Mouse (Mus musculus) adrenal gland, postnatal 36 days (tissue): ENCODE measurements around the gene Tlr12. TPM values are rescaled to one million over a fixed set of nuclear protein-coding genes. Genes with fewer than 3 reads are reported as not detected.
A peak's percentile ranks its signal among the peaks of the same experiment; 100 is the strongest.
"Not testable (repeated sequence)": the region's sequence is repeated elsewhere in the genome, so short reads cannot be mapped to it uniquely, and the experiment has no call there.

Source experiments
- DNase-seq, 2 experiments: peaks; one replicate each; pipeline ENCODE4 v3.0.0; 2021; ENCODE audit warnings: mixed read lengths in 1 of 2
- total RNA-seq, 2 experiments: library from RNA; stranded (reverse); gene quantifications; 2 replicates each; pipeline ENCODE4 v1.2.3; 2021

Tlr12 gene
- total RNA-seq, 2 experiments from 2014 or later, result 0.73 to 0.82 TPM

- DNase-seq, result no peak
Observed at GRCm38 (mm10) chr4:128618963-128619362, 544 bp upstream of the Tlr12 start.

GRCm38 (mm10) chr4:128617363-128618120 lies 877 bp downstream of the Tlr12 start:
- DNase-seq, result peak; percentile 32 to 41

- DNase-seq, result no peak
Observed at GRCm38 (mm10) chr4:128615761-128616160, 2.7 kb downstream of the Tlr12 start.

GRCm38 (mm10) chr4:128613326-128613725 lies 5.1 kb downstream of the Tlr12 start:
- peak in 1 of 2 experiments; percentile 59 for DNase-seq

GRCm38 (mm10) chr4:128611726-128612125 lies 6.7 kb downstream of the Tlr12 start:
- not testable (repeated sequence) for DNase-seq

GRCm38 (mm10) chr4:128610706-128611105 lies 7.7 kb downstream of the Tlr12 start:
- DNase-seq, result no peak

- DNase-seq, result peak; percentile 96
Observed at GRCm38 (mm10) chr4:128609925-128610402, 8.5 kb downstream of the Tlr12 start, which contains the start of gene Zscan20. Zscan20 (minus strand) TSS chr4:128610098.

- DNase-seq, result peak in 1 of 2 experiments; percentile 32
Observed at GRCm38 (mm10) chr4:128609276-128609924, 9.0 kb downstream of the Tlr12 start.

GRCm38 (mm10) chr4:128607661-128608060 lies 10.8 kb downstream of the Tlr12 start:
- no peak for DNase-seq

GRCm38 (mm10) chr4:128606586-128606985 lies 11.8 kb downstream of the Tlr12 start:
- peak; percentile 50 to 62 for DNase-seq

GRCm38 (mm10) chr4:128597801-128598560 lies 20.4 kb downstream of the Tlr12 start:
- no peak for DNase-seq

- no peak for DNase-seq
Observed at GRCm38 (mm10) chr4:128594062-128594461, 24.4 kb downstream of the Tlr12 start.

- DNase-seq, result no peak
Observed at GRCm38 (mm10) chr4:128593286-128593685, 25.1 kb downstream of the Tlr12 start.

GRCm38 (mm10) chr4:128579182-128579581 lies 39.2 kb downstream of the Tlr12 start:
- DNase-seq, result peak; percentile 55 to 73

GRCm38 (mm10) chr4:128575811-128576210 lies 42.6 kb downstream of the Tlr12 start:
- DNase-seq, result no peak

Other genes with a start within 250 kb of the Tlr12 start
- 1 to 10 TPM; 6.3 to 8.7 TPM for gene Zscan20, start 8.5 kb downstream of the Tlr12 start, total RNA-seq
- 10 to 100 TPM; 74.8 to 83.2 TPM for gene Phc2, start 36.1 kb upstream of the Tlr12 start, total RNA-seq
- under 1 TPM; 0.16 to 0.30 TPM for gene A3galt2, start 136.7 kb upstream of the Tlr12 start, total RNA-seq
- gene Zfp362, start 187.4 kb upstream of the Tlr12 start, total RNA-seq, result 10 to 100 TPM; 26.8 TPM